Mouse (Mus musculus): ENCODE measurements around the gene Zfp710.

GRCm38 (mm10) chr7:80081586-80082554 lies 57.3 kb downstream of the Zfp710 start:
- no peak for TF ChIP-seq CTCF (IDR thresholded peaks at IDR 0.05; ENCODE audit: control insufficient read depth, insufficient read depth, insufficient replicate concordance, low read depth, low read length)
- TF ChIP-seq POLR2A (IDR thresholded peaks at IDR 0.05; ENCODE audit: control insufficient read depth, low read depth, low read length) = no peak
